Mouse (Mus musculus): ENCODE measurements around the gene Usp49. TPM values are rescaled to one million over a fixed set of nuclear protein-coding genes. Genes with fewer than 3 reads are reported as not detected.

Usp49 gene
- polyA plus RNA-seq, 2 experiments = 5.0 to 17.6 TPM

- TF ChIP-seq POLR2A (IDR thresholded peaks at IDR 0.05; ENCODE audit: borderline replicate concordance, extremely low read depth, insufficient read depth, insufficient read length) = 0 out of 2 replicates have a peak, but pooled peaks have one; percentile 3
- no peaks in the 10 kb centered on the region for H3K27me3 ChIP-seq (ENCODE audit: control insufficient read depth, insufficient read depth, low read length)
- H3K4me3 ChIP-seq (replicated peaks; ENCODE audit: low read length) = peak overlapping the region; percentile 75
- peak overlapping the region; percentile 86 for H3K4me2 ChIP-seq (replicated peaks; ENCODE audit: low read depth, low read length, severe bottlenecking)
- ATAC-seq (ENCODE audit: low FRiP score, low read depth) (peak; percentile 27; the same call in 1 of the 2 replicates), DNase-seq (ENCODE audit: low spot score) (peak; percentile 20)
- 1% methylated on average over 18 of the region's 23 CpGs for WGBS
- peaks cover 21% of the 10 kb centered on the region for H3K36me3 ChIP-seq (ENCODE audit: control insufficient read depth, insufficient read depth, low read length)
- 0 out of 2 replicates have a peak, but pooled peaks cover 6% of the 10 kb centered on the region for H3K4me1 ChIP-seq (ENCODE audit: control insufficient read depth, insufficient read depth, low read length)
- H3K9me3 ChIP-seq (ENCODE audit: control insufficient read depth, low read length) = no peaks in the 10 kb centered on the region
- H3K27ac ChIP-seq (replicated peaks; ENCODE audit: low read depth, low read length) = peak overlapping the region; percentile 63; the same call in 1 of the 2 replicates
- peak overlapping the region; percentile 83 for H3K9ac ChIP-seq (ENCODE audit: low read depth, low read length, severe bottlenecking)
Observed at GRCm38 (mm10) chr17:47695337-47695710, 64.8 kb downstream of the Usp49 start.

GRCm38 (mm10) chr17:47698156-47698555, 67.7 kb downstream of the Usp49 start:
- H3K36me3 ChIP-seq (ENCODE audit: control insufficient read depth, insufficient read depth, low read length) = peaks cover 48% of the 10 kb centered on the region
- H3K27me3 ChIP-seq (ENCODE audit: control insufficient read depth, insufficient read depth, low read length) = no peaks in the 10 kb centered on the region
- H3K9ac ChIP-seq (ENCODE audit: low read depth, low read length, severe bottlenecking) = no peak overlapping the region
- H3K4me3 ChIP-seq (replicated peaks; ENCODE audit: low read length) = no peak overlapping the region
- H3K4me1 ChIP-seq (ENCODE audit: control insufficient read depth, insufficient read depth, low read length) = 0 out of 2 replicates have a peak, but pooled peaks cover 6% of the 10 kb centered on the region
- DNase-seq (ENCODE audit: low spot score) = no peak
- no peak overlapping the region for H3K27ac ChIP-seq (replicated peaks; ENCODE audit: low read depth, low read length)
- TF ChIP-seq POLR2A (IDR thresholded peaks at IDR 0.05; ENCODE audit: borderline replicate concordance, extremely low read depth, insufficient read depth, insufficient read length) = no peak
- no peak overlapping the region for H3K4me2 ChIP-seq (replicated peaks; ENCODE audit: low read depth, low read length, severe bottlenecking)
- ATAC-seq (ENCODE audit: low FRiP score, low read depth) = no peak
- WGBS = 92% methylated on average over 10 of the region's 10 CpGs
- no peaks in the 10 kb centered on the region for H3K9me3 ChIP-seq (ENCODE audit: control insufficient read depth, low read length)

GRCm38 (mm10) chr17:47699055-47699454, 68.6 kb downstream of the Usp49 start:
- H3K4me1 ChIP-seq (ENCODE audit: control insufficient read depth, insufficient read depth, low read length) = 0 out of 2 replicates have a peak, but pooled peaks cover 6% of the 10 kb centered on the region
- no peak overlapping the region for H3K9ac ChIP-seq (ENCODE audit: low read depth, low read length, severe bottlenecking)
- peaks cover 55% of the 10 kb centered on the region for H3K36me3 ChIP-seq (ENCODE audit: control insufficient read depth, insufficient read depth, low read length)
- no peaks in the 10 kb centered on the region for H3K27me3 ChIP-seq (ENCODE audit: control insufficient read depth, insufficient read depth, low read length)
- DNase-seq (ENCODE audit: low spot score) = no peak
- H3K4me2 ChIP-seq (replicated peaks; ENCODE audit: low read depth, low read length, severe bottlenecking) = no peak overlapping the region
- no peak for TF ChIP-seq POLR2A (IDR thresholded peaks at IDR 0.05; ENCODE audit: borderline replicate concordance, extremely low read depth, insufficient read depth, insufficient read length)
- no peak for ATAC-seq (ENCODE audit: low FRiP score, low read depth)
- no peak overlapping the region for H3K4me3 ChIP-seq (replicated peaks; ENCODE audit: low read length)
- H3K9me3 ChIP-seq (ENCODE audit: control insufficient read depth, low read length) = no peaks in the 10 kb centered on the region
- WGBS = 82% methylated on average over 2 of the region's 2 CpGs
- no peak overlapping the region for H3K27ac ChIP-seq (replicated peaks; ENCODE audit: low read depth, low read length)

- Histone ChIP-seq H3K36me3 (ENCODE audit: control insufficient read depth, insufficient read depth, low read length) (peaks cover 60% of the 10 kb centered on the region), H3K9me3 (ENCODE audit: control insufficient read depth, low read length) (no peaks in the 10 kb centered on the region), H3K27me3 (ENCODE audit: control insufficient read depth, insufficient read depth, low read length) (no peaks in the 10 kb centered on the region), H3K4me2 (replicated peaks; ENCODE audit: low read depth, low read length, severe bottlenecking) (no peak overlapping the region), H3K4me3 (replicated peaks; ENCODE audit: low read length) (no peak overlapping the region), H3K4me1 (ENCODE audit: control insufficient read depth, insufficient read depth, low read length) (no peaks in the 10 kb centered on the region), H3K27ac (replicated peaks; ENCODE audit: low read depth, low read length) (no peak overlapping the region), H3K9ac (ENCODE audit: low read depth, low read length, severe bottlenecking) (no peak overlapping the region)
- no peak for ATAC-seq (ENCODE audit: low FRiP score, low read depth)
- TF ChIP-seq POLR2A (IDR thresholded peaks at IDR 0.05; ENCODE audit: borderline replicate concordance, extremely low read depth, insufficient read depth, insufficient read length) = no peak
- WGBS = 81% methylated on average over 9 of the region's 9 CpGs
- DNase-seq (ENCODE audit: low spot score) = no peak
Observed at GRCm38 (mm10) chr17:47701793-47702192, 71.3 kb downstream of the Usp49 start.

GRCm38 (mm10) chr17:47702548-47703345, 72.3 kb downstream of the Usp49 start:
- ATAC-seq (ENCODE audit: low FRiP score, low read depth) (no peak), DNase-seq (ENCODE audit: low spot score) (no peak)
- TF ChIP-seq POLR2A (IDR thresholded peaks at IDR 0.05; ENCODE audit: borderline replicate concordance, extremely low read depth, insufficient read depth, insufficient read length) = no peak
- Histone ChIP-seq H3K9me3 (ENCODE audit: control insufficient read depth, low read length) (no peaks in the 10 kb centered on the region), H3K27ac (replicated peaks; ENCODE audit: low read depth, low read length) (no peak overlapping the region), H3K4me2 (replicated peaks; ENCODE audit: low read depth, low read length, severe bottlenecking) (no peak overlapping the region), H3K9ac (ENCODE audit: low read depth, low read length, severe bottlenecking) (no peak overlapping the region), H3K27me3 (ENCODE audit: control insufficient read depth, insufficient read depth, low read length) (no peaks in the 10 kb centered on the region), H3K4me3 (replicated peaks; ENCODE audit: low read length) (no peak overlapping the region), H3K36me3 (ENCODE audit: control insufficient read depth, insufficient read depth, low read length) (peaks cover 60% of the 10 kb centered on the region), H3K4me1 (ENCODE audit: control insufficient read depth, insufficient read depth, low read length) (no peaks in the 10 kb centered on the region)
- 42% methylated on average over 27 of the region's 28 CpGs for WGBS

Measured in limb, embryonic 14.5 days (tissue).